ENCODE assay signal across 24 mouse cellular contexts in the genomic region with DNA sequence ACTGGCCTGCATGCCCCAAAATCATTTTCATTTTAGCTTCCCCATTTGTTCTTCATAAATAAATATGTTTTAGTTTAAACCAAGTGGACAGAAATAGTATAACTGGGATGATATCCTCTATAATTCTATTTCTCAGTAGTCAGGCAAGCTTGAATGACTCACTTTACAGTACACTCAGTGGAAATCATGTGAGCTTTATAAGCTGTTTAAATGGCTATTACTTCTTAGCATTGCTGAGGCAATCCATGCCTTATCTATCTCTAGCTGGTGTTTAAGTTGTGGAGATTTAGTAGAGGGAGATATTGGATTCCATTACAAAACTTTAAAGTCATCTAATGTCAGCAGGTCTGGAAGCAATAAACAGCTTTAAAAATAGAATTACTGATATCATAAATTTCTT.
DNase-seq lines count a peak whose midpoint lies in the region; ATAC-seq and TF ChIP-seq lines count a peak whose summit lies in the region.
"Had no signal": no experiment of that assay in that cellular context is flagged by ENCODE, and none has a peak within 500 bp of the region (broad histone marks: within the 10 kb centered on the region; RNA-seq: fewer than 3 reads in every experiment).

No protein-coding gene starts in this region.

- no peaks in the 10 kb centered on the region for H3K27me3 ChIP-seq in intestine, embryonic 16.5 days (replicated peaks; ENCODE audit: control insufficient read depth, insufficient read depth, low read length)
- H3K27me3 ChIP-seq in intestine, embryonic 15.5 days (replicated peaks) = no peaks in the 10 kb centered on the region
- no peaks in the 10 kb centered on the region for H3K27me3 ChIP-seq in myocyte (ENCODE audit: control insufficient read depth, insufficient read depth, insufficient read length)
- H3K27me3 ChIP-seq: CH12.LX; heart, embryonic 13.5 days; hindbrain, embryonic 15.5 days had no signal

- H3K4me1 ChIP-seq in intestine, embryonic 16.5 days (ENCODE audit: control insufficient read depth, insufficient read depth, low read length) = no peaks in the 10 kb centered on the region
- no peaks in the 10 kb centered on the region for H3K4me1 ChIP-seq in intestine, embryonic 15.5 days (replicated peaks)
- H3K4me1 ChIP-seq: heart, embryonic 13.5 days; hindbrain, embryonic 15.5 days had no signal

- no peak for TF ChIP-seq POLR2A in myocyte (IDR thresholded peaks at IDR 0.05; ENCODE audit: insufficient read length, low read depth)

- H3ac ChIP-seq in myocyte (ENCODE audit: control insufficient read depth, insufficient read length) = no peak overlapping the region

- no peaks in the 10 kb centered on the region for H3K79me2 ChIP-seq in myocyte (ENCODE audit: control insufficient read depth, insufficient read depth)

- no peaks in the 10 kb centered on the region for H3K36me3 ChIP-seq in intestine, embryonic 16.5 days (ENCODE audit: control insufficient read depth, insufficient read depth, low read length)
- no peaks in the 10 kb centered on the region for H3K36me3 ChIP-seq in intestine, embryonic 15.5 days
- H3K36me3 ChIP-seq in myocyte (ENCODE audit: control insufficient read depth, insufficient read depth) = no peaks in the 10 kb centered on the region
- H3K36me3 ChIP-seq: G1E; heart, embryonic 13.5 days; hindbrain, embryonic 15.5 days had no signal

- H3K9ac ChIP-seq in intestine, embryonic 16.5 days (ENCODE audit: low read depth, low read length) = no peak overlapping the region
- no peak overlapping the region for H3K9ac ChIP-seq in intestine, embryonic 15.5 days
- H3K9ac ChIP-seq: heart, embryonic 13.5 days; hindbrain, embryonic 15.5 days had no signal

- peak; percentile 72 for ATAC-seq in intestine, embryonic 16.5 days
- no peak for ATAC-seq in intestine, embryonic 15.5 days
- ATAC-seq: activated CD4-positive, CD25-positive, alpha-beta regulatory T cell, adult 4 months; forebrain, embryonic 14.5 days had no signal

- H3K4me3 ChIP-seq in intestine, embryonic 16.5 days (ENCODE audit: low read length) = no peak overlapping the region
- H3K4me3 ChIP-seq in intestine, embryonic 15.5 days (replicated peaks) = no peak overlapping the region
- no peak overlapping the region for H3K4me3 ChIP-seq in myocyte
- H3K4me3 ChIP-seq: heart, embryonic 13.5 days; hindbrain, embryonic 15.5 days had no signal

- no peaks in the 10 kb centered on the region for H3K9me3 ChIP-seq in intestine, embryonic 16.5 days (ENCODE audit: control insufficient read depth, low read length)
- H3K9me3 ChIP-seq in intestine, embryonic 15.5 days = no peaks in the 10 kb centered on the region
- H3K9me3 ChIP-seq: G1E; heart, embryonic 13.5 days; hindbrain, embryonic 15.5 days had no signal

- no peak overlapping the region for H3K4me2 ChIP-seq in intestine, embryonic 16.5 days (ENCODE audit: low read depth, low read length)
- H3K4me2 ChIP-seq in intestine, embryonic 15.5 days (replicated peaks) = no peak overlapping the region
- H3K4me2 ChIP-seq in myocyte (ENCODE audit: low read depth) = peak overlapping the region; percentile 51
- H3K4me2 ChIP-seq: heart, embryonic 13.5 days; hindbrain, embryonic 15.5 days had no signal

- H3K27ac ChIP-seq in intestine, embryonic 16.5 days (ENCODE audit: low read length) = no peak overlapping the region
- H3K27ac ChIP-seq in intestine, embryonic 15.5 days = no peak overlapping the region
- H3K27ac ChIP-seq: heart, embryonic 13.5 days; hindbrain, embryonic 15.5 days had no signal

- DNase-seq in 416B (ENCODE audit: low read depth) = peak; percentile 1
- peak; percentile 50 for DNase-seq in NIH3T3 (ENCODE audit: low read depth)
- DNase-seq in thymus, postnatal 4 days = no peak
- no peak for DNase-seq in ovary, adult 18-20 months (ENCODE audit: low spot score)
- DNase-seq in kidney, postnatal 36 days = no peak
- DNase-seq: adrenal gland, adult 8-10 months; adrenal gland, postnatal 25 days; cerebellum, adult 18-20 months; cerebellum, adult 9-10 months; cerebellum, postnatal 14 days; gastrocnemius, postnatal 25 days; heart, adult 18-20 months; heart, postnatal 14 days; heart, postnatal 4 days; kidney, adult 11 months had no signal

TF ChIP-seq in myocyte, 11 proteins besides CTCF, POLR2A, EP300 and RAD21:
- TF ChIP-seq USF1 (IDR thresholded peaks at IDR 0.05; ENCODE audit: low read depth) = peak; percentile 70
- no peak for TF ChIP-seq SRF (IDR thresholded peaks at IDR 0.05; ENCODE audit: control insufficient read depth, insufficient read length, low read depth)

Comparison
In these comparisons a context has a peak if more than half of its experiments do, and no peak if none do; other contexts are left out.
1. DNase-seq: peak in 416B (single experiment) and NIH3T3 (single experiment); none in thymus, postnatal 4 days (single experiment), ovary, adult 18-20 months (single experiment) and kidney, postnatal 36 days (0 of 2).